Mouse (Mus musculus) erythroid progenitor cell, adult 5-6 weeks (primary cell): ENCODE data around the gene Atrnl1. TPM values are rescaled to one million over a fixed set of nuclear protein-coding genes. Genes with fewer than 3 reads are reported as not detected.
A peak's percentile ranks its signal among the peaks of the same experiment; 100 is the strongest.

Experiments
- ATAC-seq: replicated peaks from 2 replicates; pipeline ENCODE4 v1.8.0; 2016; ENCODE audit warnings: moderate number of reproducible peaks, mild to moderate bottlenecking, moderate TSS enrichment, inconsistent platforms; ENCODE audit not compliant: poor library complexity, low FRiP score, severe bottlenecking
- total RNA-seq, 2 experiments: library from RNA; stranded (forward) in 1 of 2; stranded (reverse) in 1 of 2; fragments of 150-400 nt in 1 of 2; fragments of 186-747, 209-891 nt in 1 of 2; gene quantifications; 2 replicates each; pipeline versions ENCODE4 v1.2.3 to v1.2.4; 2015 to 2017; ENCODE audit warnings: low replicate concordance in 2 of 2

Gene Atrnl1
- total RNA-seq, 2 experiments from 2014 or later: 3.4 to 5.5 TPM

- ATAC-seq: no peak
Observed at GRCm38 (mm10) chr19:57606351-57606750, 4.5 kb upstream of the Atrnl1 start.

GRCm38 (mm10) chr19:57609361-57610057, 1.3 kb upstream of the Atrnl1 start:
- ATAC-seq: no peak

- 0 out of 2 replicates have a peak, but pooled peaks have one; percentile 39 for ATAC-seq
Observed at GRCm38 (mm10) chr19:57610058-57610475, 767 bp upstream of the Atrnl1 start.

GRCm38 (mm10) chr19:57611291-57612178, 701 bp downstream of the Atrnl1 start:
- no peak for ATAC-seq

GRCm38 (mm10) chr19:57612179-57612472, 1.3 kb downstream of the Atrnl1 start:
- ATAC-seq: no peak

GRCm38 (mm10) chr19:57615972-57616621, 5.3 kb downstream of the Atrnl1 start:
- no peak for ATAC-seq

- ATAC-seq: no peak
Observed at GRCm38 (mm10) chr19:57619088-57619487, 8.3 kb downstream of the Atrnl1 start.

GRCm38 (mm10) chr19:57621814-57622213, 11.0 kb downstream of the Atrnl1 start:
- no peak for ATAC-seq

GRCm38 (mm10) chr19:57625738-57626137, 14.9 kb downstream of the Atrnl1 start:
- no peak for ATAC-seq

GRCm38 (mm10) chr19:57627251-57627650, 16.4 kb downstream of the Atrnl1 start:
- ATAC-seq: no peak

- no peak for ATAC-seq
Observed at GRCm38 (mm10) chr19:57642536-57642935, 31.7 kb downstream of the Atrnl1 start.

- no peak for ATAC-seq
Observed at GRCm38 (mm10) chr19:57642980-57643379, 32.1 kb downstream of the Atrnl1 start.

- ATAC-seq: no peak
Observed at GRCm38 (mm10) chr19:57648202-57648943, 37.5 kb downstream of the Atrnl1 start.

- no peak for ATAC-seq
Observed at GRCm38 (mm10) chr19:57648944-57649271, 38.1 kb downstream of the Atrnl1 start.

GRCm38 (mm10) chr19:57655083-57655482, 44.2 kb downstream of the Atrnl1 start:
- ATAC-seq: no peak

GRCm38 (mm10) chr19:57655491-57655890, 44.7 kb downstream of the Atrnl1 start:
- no peak for ATAC-seq

- no peak for ATAC-seq
Observed at GRCm38 (mm10) chr19:57657426-57658087, 46.7 kb downstream of the Atrnl1 start.

- ATAC-seq: no peak
Observed at GRCm38 (mm10) chr19:57658111-57659091, 47.6 kb downstream of the Atrnl1 start.
